Mouse (Mus musculus) brain, embryonic 14.5 days (tissue): ENCODE results near the gene Atp13a1.

Source experiments
- CTCF ChIP-seq: fragments of 200-500 bp; IDR thresholded peaks from 2 replicates; pipeline ENCODE4 v1.5.1; 2012; ENCODE audit warnings: inconsistent platforms, mild to moderate bottlenecking, moderate library complexity, borderline replicate concordance; ENCODE audit not compliant: insufficient read depth, insufficient read length; ENCODE audit errors: extremely low read depth
- POLR2A ChIP-seq: fragments of 200-500 bp; IDR thresholded peaks from 2 replicates; pipeline ENCODE4 v1.6.1; 2012; ENCODE audit warnings: mild to moderate bottlenecking, inconsistent platforms, borderline replicate concordance; ENCODE audit not compliant: poor library complexity, insufficient read depth, insufficient read length, severe bottlenecking; ENCODE audit errors: extremely low read depth

GRCm38 (mm10) chr8:69814881-69815280 is 23.9 kb downstream of the Atp13a1 start:
- TF ChIP-seq POLR2A (no peak), CTCF (no peak)
